Mouse (Mus musculus) spleen, adult 12 weeks (tissue): ENCODE data around the gene Alox12.

Experiments used
- DNase-seq: peaks from one replicate; pipeline ENCODE4 v3.0.0; 2022; ENCODE audit warnings: low spot score

Alox12 gene

GRCm38 (mm10) chr11:70220731-70221602, 34.2 kb downstream of the Alox12 start, which contains the start of gene Slc16a13:
Gene Slc16a13 (minus strand): TSS chr11:70221064.
- DNase-seq = peak; percentile 80

DNA sequence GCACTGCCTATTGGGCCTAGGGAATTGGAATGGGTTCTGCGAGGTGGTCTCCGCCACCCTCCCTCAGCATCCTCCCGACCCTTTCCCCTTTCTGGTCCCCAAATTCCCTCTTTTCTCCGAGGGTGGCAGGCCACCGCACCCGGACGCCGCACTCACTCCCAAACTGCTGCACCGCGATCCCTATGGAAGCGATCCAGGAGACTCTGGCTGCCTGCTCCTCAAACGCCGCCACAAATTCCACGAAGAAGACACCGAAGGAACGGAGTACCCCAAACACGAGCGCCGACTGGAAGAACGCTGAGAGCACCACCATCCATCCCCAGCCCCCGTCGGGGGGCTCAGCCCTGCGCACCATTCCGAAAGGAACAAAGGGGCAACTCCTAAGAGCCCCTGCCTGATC, 34.8 kb downstream of the Alox12 start:
- no peak for DNase-seq

GRCm38 (mm10) chr11:70219873-70220272, 35.3 kb downstream of the Alox12 start:
- no peak for DNase-seq

- no peak for DNase-seq
Measured at GRCm38 (mm10) chr11:70218741-70219470, 36.2 kb downstream of the Alox12 start.

- DNase-seq = no peak
Measured at GRCm38 (mm10) chr11:70218039-70218438, 37.1 kb downstream of the Alox12 start.

- no peak for DNase-seq
Measured at GRCm38 (mm10) chr11:70216103-70216502, 39.0 kb downstream of the Alox12 start.

- no peak for DNase-seq
Measured at GRCm38 (mm10) chr11:70215301-70215700, 39.9 kb downstream of the Alox12 start.

- no peak for DNase-seq
Measured at GRCm38 (mm10) chr11:70214856-70215209, 40.3 kb downstream of the Alox12 start.

- DNase-seq = no peak
Measured at GRCm38 (mm10) chr11:70214191-70214855, 40.8 kb downstream of the Alox12 start.

DNA sequence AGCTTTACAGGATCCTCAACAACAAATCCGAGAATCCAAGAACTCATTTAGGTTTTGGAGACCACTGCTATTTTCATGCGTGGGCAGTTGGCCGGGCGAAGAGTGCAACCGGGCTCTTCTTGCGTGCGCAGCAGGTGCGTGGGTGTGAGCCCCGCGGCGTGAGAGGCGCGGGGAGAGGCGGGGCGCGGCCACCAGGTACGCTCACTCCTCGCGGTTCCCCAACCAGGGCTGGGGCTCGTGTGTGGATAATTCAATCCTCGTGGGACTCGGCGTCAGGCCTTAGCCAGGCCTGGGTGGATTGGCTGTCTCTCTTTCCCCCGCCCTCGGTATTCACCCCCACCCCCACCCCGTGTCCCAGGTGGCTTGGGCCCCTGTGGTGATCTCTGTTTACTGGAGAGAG, 41.4 kb downstream of the Alox12 start:
- no peak for DNase-seq

DNA sequence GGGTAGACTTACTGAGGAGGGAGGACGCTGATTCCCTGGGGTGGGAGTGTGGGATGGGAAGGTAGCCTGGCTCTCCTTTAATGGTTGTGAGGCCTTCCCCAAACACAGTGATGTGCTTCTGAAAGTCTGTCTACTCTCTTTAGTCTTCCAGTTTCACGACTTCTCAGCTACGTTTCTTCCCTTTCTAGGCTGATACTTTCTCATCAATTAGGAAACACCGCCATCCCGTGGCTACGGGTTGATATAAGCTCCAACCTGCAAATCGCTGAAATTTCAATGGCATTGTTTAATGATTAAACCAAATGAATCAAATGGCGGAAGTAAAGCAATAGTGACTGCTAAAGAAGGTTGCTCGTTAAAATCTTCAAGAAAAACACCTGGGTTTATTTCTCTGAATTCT, 42.3 kb downstream of the Alox12 start:
- DNase-seq = no peak

DNA sequence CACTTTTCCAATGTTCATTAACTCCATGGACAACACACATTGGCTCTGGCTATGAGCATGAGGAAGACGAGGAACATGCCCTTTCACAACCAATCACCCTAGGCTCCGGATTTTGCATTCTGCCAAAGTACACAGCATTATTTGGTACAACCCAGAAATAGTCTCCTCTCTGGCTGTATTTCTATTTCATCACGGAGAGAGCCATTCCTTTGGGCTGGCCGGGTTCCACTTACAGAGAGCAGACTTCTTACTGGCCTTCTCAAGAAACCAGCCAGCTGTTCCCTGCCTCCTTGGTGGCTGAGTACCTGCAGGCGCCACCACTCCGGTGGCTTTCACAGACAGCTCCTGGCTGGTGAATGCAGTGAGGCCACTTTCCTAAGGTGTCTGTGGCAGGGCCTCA, 42.7 kb downstream of the Alox12 start, which contains the start of gene Slc16a11:
Gene Slc16a11 (plus strand): TSS at position 330 of the 400 bp plus-strand sequence.
- DNase-seq = no peak

- DNase-seq = no peak
Measured at GRCm38 (mm10) chr11:70211972-70212371, 43.2 kb downstream of the Alox12 start.

- DNase-seq = no peak
Measured at GRCm38 (mm10) chr11:70210681-70211080, 44.5 kb downstream of the Alox12 start.

GRCm38 (mm10) chr11:70208778-70209388, 46.3 kb downstream of the Alox12 start:
- no peak for DNase-seq

DNA sequence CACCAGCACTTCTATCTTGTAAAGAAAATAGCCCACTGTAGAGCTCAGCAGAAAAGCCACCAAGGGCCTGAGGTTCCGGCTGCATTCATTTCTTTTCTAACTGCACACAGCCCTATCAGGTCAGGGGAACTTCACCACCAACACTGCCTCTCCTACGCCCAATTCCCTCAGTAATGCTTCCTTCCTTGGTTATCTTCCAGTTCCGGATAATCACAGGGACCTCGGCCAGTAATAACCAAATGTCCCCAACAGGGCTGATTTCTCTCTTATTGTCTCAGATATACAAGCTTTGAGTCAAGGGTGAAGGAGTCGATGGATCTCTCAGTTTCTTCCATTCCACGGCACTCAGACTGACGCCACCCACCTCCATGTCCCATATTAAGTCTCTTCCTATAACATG, 47.9 kb downstream of the Alox12 start:
- no peak for DNase-seq

DNA sequence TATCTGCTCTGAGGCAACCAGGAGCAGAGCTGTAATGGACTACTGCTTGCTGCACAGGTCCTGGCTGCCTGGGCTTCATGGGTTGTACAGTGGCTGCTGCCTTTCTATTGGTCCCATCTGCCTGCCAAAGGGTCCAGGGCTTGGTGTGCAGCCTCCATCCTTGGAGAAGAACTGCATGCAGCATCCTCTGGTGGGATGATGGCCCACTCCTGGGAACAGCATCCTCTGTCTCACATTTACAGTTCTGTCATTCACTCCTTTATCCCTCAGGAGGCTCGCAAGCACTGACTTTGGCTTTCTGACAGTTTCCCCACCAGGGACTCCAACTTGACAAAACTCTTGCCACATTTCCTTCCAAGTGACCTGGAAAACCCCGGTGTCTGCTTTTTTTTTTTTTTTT, 48.4 kb downstream of the Alox12 start:
- no peak for DNase-seq

GRCm38 (mm10) chr11:70201691-70202090, 53.5 kb downstream of the Alox12 start:
- peak; percentile 68 for DNase-seq

DNA sequence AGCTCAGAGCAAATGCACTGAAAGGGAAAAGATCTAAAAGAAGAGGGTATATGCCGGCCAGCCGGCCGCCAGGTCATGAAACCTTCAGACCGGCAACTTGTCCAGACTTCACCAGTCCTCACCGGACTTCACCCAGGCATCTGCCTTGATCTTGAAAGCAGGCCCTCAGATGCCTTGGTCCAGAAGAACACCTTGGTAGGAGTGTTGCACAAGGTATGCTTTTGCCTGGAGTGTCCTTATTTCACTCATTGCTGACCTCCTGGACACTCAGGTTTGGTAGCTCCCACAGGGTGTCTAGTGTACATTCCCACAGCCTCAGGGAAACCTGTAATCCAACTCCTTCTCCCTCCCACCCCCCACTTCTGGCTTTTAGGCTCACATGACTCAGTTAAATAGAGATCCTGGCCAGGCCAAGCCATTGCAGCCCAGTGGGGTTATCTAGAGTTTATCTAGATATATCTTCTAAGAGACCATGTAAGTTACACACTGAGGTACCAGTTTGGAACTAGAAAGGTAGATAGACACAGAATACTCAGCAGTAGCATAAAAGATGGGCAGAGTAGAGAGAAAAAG, 55.0 kb downstream of the Alox12 start:
- no peak for DNase-seq

- DNase-seq = no peak
Measured at GRCm38 (mm10) chr11:70199107-70199506, 56.0 kb downstream of the Alox12 start.

DNA sequence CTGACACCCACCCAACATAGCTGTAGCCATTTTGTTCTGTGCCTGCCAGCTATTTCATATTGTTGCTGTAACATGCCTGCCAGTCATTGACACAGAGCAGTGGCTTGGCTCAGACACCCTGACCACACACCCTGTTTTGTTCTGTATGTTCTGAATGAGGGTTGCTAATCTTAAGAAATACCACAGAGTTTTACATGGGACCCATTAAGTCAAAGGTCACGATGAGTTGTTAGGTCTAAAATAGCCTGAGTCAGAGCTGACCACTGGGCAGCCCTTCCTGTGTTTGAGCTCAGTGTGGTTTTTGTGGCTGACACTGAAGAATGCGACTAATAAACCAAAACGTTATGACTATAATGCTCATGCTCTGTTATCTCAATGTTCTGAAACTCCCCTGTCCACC, 56.8 kb downstream of the Alox12 start:
- DNase-seq = no peak
